Mouse (Mus musculus) cerebellum, adult 11-12 months (tissue): Measurements from ENCODE around the gene Exph5.
A peak's percentile ranks its signal among the peaks of the same experiment; 100 is the strongest.

Experiments used
- DNase-seq: peaks from one replicate; pipeline ENCODE4 v3.0.0; 2022

The Exph5 gene

GRCm38 (mm10) chr9:53321683-53322082 is 20.2 kb downstream of the Exph5 start:
- DNase-seq, result peak; percentile 81

GRCm38 (mm10) chr9:53323419-53324251 is 22.2 kb downstream of the Exph5 start:
- DNase-seq, result peak; percentile 71

DNA sequence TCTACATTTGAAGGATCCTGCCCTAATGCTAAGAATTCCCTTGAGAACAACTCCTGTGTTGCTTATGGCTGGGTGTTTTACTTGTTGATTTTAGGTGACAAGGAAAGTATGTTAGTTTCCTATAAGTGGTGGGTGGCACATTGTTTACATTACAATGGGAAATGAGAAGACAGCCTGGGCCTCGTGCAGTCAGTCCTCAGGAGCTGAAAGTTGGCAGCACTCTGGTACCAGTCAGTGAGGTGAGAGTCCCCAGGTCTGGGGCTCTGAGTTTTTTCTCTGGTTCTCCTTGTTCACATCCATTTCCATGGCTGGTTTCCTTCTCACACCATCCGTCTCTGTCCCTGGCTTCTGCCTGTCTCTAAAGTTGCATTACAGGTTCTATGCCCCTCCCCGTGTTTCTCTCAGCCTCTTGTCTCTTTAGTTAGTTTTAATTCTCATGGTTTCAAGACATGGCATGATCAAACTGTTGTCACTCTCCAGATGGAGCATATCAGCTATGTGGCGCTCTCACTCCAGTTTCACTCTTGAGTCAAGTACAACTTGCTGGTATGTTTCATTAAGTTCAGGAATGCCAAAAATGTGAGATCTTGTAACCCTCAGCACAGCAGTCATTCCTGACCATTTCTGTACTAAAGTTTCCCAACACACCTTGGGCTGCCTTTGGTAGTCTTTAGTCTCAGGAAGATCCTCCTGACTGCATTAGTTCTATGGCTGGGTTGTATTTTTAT is 24.1 kb downstream of the Exph5 start:
- no peak for DNase-seq

GRCm38 (mm10) chr9:53328203-53328602 is 26.7 kb downstream of the Exph5 start:
- no peak for DNase-seq

GRCm38 (mm10) chr9:53329301-53330206 is 28.1 kb downstream of the Exph5 start:
- DNase-seq, result no peak

GRCm38 (mm10) chr9:53330247-53330646 is 28.8 kb downstream of the Exph5 start:
- DNase-seq, result no peak

- peak; percentile 3 for DNase-seq
Observed at GRCm38 (mm10) chr9:53333436-53333835, 32.0 kb downstream of the Exph5 start.

DNA sequence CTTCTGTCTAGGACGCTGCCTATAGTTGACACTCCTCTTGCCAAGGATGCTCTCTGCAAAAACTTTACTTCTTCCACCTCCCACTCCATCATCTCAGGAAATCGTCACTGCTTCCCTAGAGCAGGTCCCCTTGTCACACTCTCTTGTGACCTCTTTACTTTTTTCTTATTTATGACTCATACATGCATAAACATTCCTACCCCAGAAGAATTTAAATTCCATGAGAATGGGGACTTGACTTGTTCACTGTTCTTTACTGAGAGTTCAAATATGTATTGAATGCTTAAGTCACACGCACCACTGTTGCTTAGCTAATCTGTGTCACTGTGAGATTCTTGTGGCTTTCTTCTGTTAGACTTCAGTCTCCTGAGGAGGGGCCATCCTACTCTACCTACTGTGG is 33.7 kb downstream of the Exph5 start:
- DNase-seq, result no peak

- DNase-seq, result no peak
Observed at GRCm38 (mm10) chr9:53339603-53340002, 38.1 kb downstream of the Exph5 start.

DNA sequence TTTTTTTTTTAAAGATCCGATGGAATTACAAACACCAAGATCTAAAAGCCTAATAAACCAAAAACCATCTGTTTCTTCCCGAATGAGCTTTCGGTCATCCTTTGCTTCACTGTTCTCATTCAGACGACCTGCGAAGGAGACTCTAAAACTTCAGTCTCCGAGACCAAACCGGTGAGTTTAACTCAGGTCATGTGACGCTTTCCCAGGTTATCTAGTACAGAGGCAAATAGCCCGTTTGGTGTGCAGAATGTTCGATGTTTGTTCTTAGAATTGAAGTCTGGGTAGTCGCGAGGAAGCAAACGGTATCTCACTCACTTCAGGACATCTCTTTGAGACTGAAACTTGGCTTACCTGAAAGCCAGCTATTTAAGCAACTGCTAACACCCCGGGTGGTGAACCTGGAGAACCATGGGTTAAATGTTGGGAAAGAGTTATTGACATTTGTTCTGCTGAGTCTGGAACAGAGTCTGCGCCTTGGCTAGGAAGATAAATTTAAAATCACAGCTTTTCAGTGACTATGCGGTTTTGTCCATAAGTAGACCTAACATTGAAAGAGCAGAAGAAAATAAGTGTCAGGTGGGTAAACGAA is 39.0 kb downstream of the Exph5 start:
- no peak for DNase-seq

DNA sequence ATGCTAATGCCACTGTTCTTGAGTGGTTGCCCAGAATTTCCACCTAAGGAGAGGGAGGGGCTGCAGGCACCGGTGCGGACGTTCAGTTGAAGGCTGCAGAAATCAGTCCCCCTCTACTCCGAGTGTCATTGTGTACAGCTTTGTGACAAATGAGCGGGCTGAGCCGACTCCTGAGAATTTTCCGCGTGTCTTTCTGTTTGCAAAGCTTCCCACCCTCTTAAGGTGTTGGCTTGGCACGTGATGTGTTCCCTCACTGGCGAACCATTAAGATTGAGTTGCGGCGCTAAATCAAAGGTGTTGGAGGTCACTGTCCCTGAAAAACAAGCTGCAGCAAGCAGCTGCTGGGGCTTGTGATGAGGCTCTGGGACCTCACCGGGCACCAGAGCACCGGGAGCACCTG is 39.5 kb downstream of the Exph5 start:
- peak; percentile 77 for DNase-seq

DNA sequence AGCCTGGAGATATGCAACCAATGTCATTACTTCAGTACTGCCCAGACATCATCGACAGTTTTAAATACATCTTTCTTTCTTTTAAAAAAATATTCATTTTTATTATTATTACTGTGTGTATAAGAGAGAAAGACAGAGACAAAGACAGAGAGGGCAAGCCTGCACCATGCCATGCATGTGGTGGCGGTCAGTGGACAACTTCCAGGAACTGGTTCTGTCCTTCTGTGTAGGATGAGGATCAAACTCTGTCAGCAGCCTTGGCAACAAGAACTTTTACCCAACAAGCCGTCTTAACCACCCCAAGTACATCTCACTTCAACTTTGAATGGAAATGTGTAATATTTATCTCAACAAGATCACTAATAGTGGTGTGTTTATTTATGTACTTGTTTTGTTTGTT is 40.5 kb downstream of the Exph5 start:
- peak; percentile 65 for DNase-seq

GRCm38 (mm10) chr9:53344646-53345432 is 43.4 kb downstream of the Exph5 start:
- peak; percentile 93 for DNase-seq

DNA sequence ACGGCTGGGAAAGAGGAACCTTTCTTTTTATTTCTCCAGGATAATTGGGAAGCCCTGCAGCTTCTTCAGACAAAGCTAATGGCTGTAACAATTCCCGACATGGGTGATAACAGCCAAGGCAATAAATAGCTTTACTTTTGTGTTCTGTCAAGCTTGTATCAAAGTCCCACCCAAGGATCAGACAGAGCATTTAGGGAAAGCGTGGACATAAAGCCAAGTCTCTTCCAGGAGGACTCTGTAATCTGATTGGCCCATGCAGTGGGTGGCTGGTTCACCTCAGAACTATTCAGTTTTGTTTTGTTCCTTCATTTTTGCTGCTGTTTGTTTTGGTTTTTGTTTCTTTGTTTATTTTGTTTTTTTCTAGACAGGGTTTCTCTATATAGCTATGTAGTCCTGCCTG is 44.3 kb downstream of the Exph5 start:
- no peak for DNase-seq

DNA sequence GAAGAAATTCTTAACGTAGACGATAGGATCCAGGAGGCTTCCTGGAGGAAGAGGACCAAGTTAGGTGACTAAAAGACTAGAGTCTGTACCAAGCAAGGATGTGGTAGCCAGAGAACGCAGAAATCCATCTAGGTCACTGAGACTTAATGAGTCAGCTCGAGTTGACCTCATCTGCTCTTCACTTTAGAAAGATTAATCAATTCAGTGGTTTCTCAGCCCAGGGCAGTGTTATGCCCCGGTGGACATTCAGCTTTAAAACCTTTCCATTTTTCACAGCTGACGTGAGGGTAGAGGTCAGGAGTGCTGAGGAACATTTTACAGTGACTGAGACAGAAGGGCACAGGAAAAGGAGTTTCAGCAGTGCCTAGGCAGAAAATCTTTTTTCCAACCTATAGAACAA is 44.9 kb downstream of the Exph5 start:
- DNase-seq, result no peak

- peak; percentile 79 for DNase-seq
Observed at GRCm38 (mm10) chr9:53349211-53349610, 47.7 kb downstream of the Exph5 start.

GRCm38 (mm10) chr9:53350331-53350730 is 48.9 kb downstream of the Exph5 start:
- no peak for DNase-seq

DNA sequence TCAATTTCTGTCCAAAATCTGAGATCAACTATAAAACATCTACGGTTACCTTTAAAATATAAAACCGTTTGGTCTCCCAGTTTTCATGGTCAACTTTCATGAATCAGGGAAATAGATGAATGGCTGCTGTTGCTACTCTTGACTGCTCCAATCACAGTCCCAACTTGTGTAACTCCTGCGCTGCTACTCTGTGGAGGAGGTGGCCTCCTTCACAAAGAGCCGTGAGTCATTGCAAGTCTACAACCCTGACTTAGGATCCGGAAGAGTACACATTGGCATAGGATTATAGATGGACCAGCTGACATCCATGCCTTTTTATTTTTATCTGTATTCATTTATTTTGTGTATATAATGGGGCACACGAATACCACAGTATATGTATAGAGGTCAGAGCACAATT is 50.4 kb downstream of the Exph5 start:
- no peak for DNase-seq

- peak; percentile 63 for DNase-seq
Observed at GRCm38 (mm10) chr9:53353161-53353560, 51.7 kb downstream of the Exph5 start.

GRCm38 (mm10) chr9:53356219-53357155 is 55.0 kb downstream of the Exph5 start:
- peak; percentile 4 for DNase-seq

DNA sequence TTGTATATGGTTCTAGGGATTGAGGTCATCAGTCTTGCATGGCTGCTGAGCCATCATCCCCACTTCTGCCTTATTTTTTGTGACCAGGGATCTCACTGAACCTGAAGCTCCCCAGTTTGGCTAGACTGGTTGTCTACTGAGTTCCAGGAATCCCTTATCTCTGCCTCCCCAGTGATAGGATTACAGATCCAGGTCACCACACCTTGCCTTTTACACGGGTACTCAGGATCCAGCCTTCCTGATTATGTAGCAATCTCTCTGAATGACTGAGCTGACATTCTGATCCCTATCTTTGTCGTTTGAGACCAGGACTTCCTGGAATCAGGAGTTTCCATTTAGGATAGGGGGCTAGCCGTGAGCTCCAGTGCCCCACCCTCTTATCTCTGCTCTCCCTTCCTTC is 69.9 kb downstream of the Exph5 start:
- no peak for DNase-seq
